Mouse (Mus musculus): ENCODE data around the gene March9. TPM values are rescaled to one million over a fixed set of nuclear protein-coding genes. Genes with fewer than 3 reads are reported as not detected.

March9 gene
- total and polyA plus RNA-seq, 2 experiments from 2014 or later: 9.8 to 84.0 TPM

GRCm38 (mm10) chr10:127043187-127043586 is 16.8 kb downstream of the March9 start:
- TF ChIP-seq CTCF (IDR thresholded peaks at IDR 0.05): no peak
- no peaks in the 10 kb centered on the region for H3K36me3 ChIP-seq (ENCODE audit: insufficient read depth, low read length)
- ATAC-seq (ENCODE audit: low FRiP score) (no peak), DNase-seq (ENCODE audit: low spot score) (no peak)
- no peak overlapping the region for H3K4me2 ChIP-seq (ENCODE audit: low read depth, low read length, poor library complexity, severe bottlenecking)
- WGBS: 51% methylated on average over 6 of the region's 6 CpGs
- peaks cover 11% of the 10 kb centered on the region for H3K27me3 ChIP-seq (ENCODE audit: insufficient read depth, low read length)
- no peaks in the 10 kb centered on the region for H3K9me3 ChIP-seq (ENCODE audit: low read length)
- H3K4me1 ChIP-seq (ENCODE audit: insufficient read depth, low read length): no peaks in the 10 kb centered on the region; the same call in 1 of the 2 replicates
- H3K27ac ChIP-seq (ENCODE audit: low read depth, low read length): no peak overlapping the region
- no peak overlapping the region for H3K9ac ChIP-seq (replicated peaks; ENCODE audit: low read length, poor library complexity, severe bottlenecking)
- H3K4me3 ChIP-seq (ENCODE audit: low read depth, low read length): no peak overlapping the region

- ATAC-seq (ENCODE audit: low FRiP score): no peak
- TF ChIP-seq CTCF (IDR thresholded peaks at IDR 0.05): no peak
These were observed 17.4 kb downstream of the March9 start for GRCm38 (mm10) chr10:127042468-127043115.

GRCm38 (mm10) chr10:127041774-127042338 is 18.1 kb downstream of the March9 start:
- under 1% methylated on average over 44 of the region's 44 CpGs for WGBS
- H3K9me3 ChIP-seq (ENCODE audit: low read length): no peaks in the 10 kb centered on the region
- H3K27me3 ChIP-seq (ENCODE audit: insufficient read depth, low read length): 0 out of 2 replicates have a peak, but pooled peaks cover 4% of the 10 kb centered on the region
- H3K4me2 ChIP-seq (ENCODE audit: low read depth, low read length, poor library complexity, severe bottlenecking): peak overlapping the region; percentile 94
- DNase-seq (ENCODE audit: low spot score): peak; percentile 94
- H3K4me1 ChIP-seq (ENCODE audit: insufficient read depth, low read length): no peaks in the 10 kb centered on the region; the same call in 1 of the 2 replicates
- H3K36me3 ChIP-seq (ENCODE audit: insufficient read depth, low read length): no peaks in the 10 kb centered on the region
- H3K4me3 ChIP-seq (ENCODE audit: low read depth, low read length): peak overlapping the region; percentile 79
- TF ChIP-seq CTCF (IDR thresholded peaks at IDR 0.05): no peak
- peak overlapping the region; percentile 39; the same call in 1 of the 2 replicates for H3K27ac ChIP-seq (ENCODE audit: low read depth, low read length)
- H3K9ac ChIP-seq (replicated peaks; ENCODE audit: low read length, poor library complexity, severe bottlenecking): peak overlapping the region; percentile 71
- ATAC-seq (ENCODE audit: low FRiP score): peak; percentile 80

More at GRCm38 (mm10) chr10:127042468-127043115, 17.4 kb downstream of the March9 start:
- DNase-seq (ENCODE audit: low spot score): no peak
- H3K4me2 ChIP-seq (ENCODE audit: low read depth, low read length, poor library complexity, severe bottlenecking): peak overlapping the region; percentile 94
- H3K4me3 ChIP-seq (ENCODE audit: low read depth, low read length): peak overlapping the region; percentile 79
- H3K4me1 ChIP-seq (ENCODE audit: insufficient read depth, low read length): no peaks in the 10 kb centered on the region; the same call in 1 of the 2 replicates
- H3K36me3 ChIP-seq (ENCODE audit: insufficient read depth, low read length): no peaks in the 10 kb centered on the region
- H3K27ac ChIP-seq (ENCODE audit: low read depth, low read length): no peak overlapping the region
- H3K9ac ChIP-seq (replicated peaks; ENCODE audit: low read length, poor library complexity, severe bottlenecking): 0 out of 2 replicates have a peak overlapping the region, but pooled peaks have one; percentile 71
- WGBS: 18% methylated on average over 5 of the region's 5 CpGs
- H3K9me3 ChIP-seq (ENCODE audit: low read length): no peaks in the 10 kb centered on the region
- peaks cover 5% of the 10 kb centered on the region; the same call in 1 of the 2 replicates for H3K27me3 ChIP-seq (ENCODE audit: insufficient read depth, low read length)

- peak within 1 kb of the TSS; percentile 79 for H3K4me3 ChIP-seq (ENCODE audit: low read depth, low read length)
- TF ChIP-seq CTCF (IDR thresholded peaks at IDR 0.05): no peak
- H3K4me2 ChIP-seq (ENCODE audit: low read depth, low read length, poor library complexity, severe bottlenecking): peak within 1 kb of the TSS; percentile 94
- H3K27me3 ChIP-seq (ENCODE audit: insufficient read depth, low read length): 0 out of 2 replicates have a peak, but pooled peaks cover 4% of the 10 kb centered on the region
- DNase-seq (ENCODE audit: low spot score) (peak; percentile 38), ATAC-seq (ENCODE audit: low FRiP score) (peak; percentile 55)
- WGBS: 0% methylated on average over 18 of the region's 28 CpGs
- H3K4me1 ChIP-seq (ENCODE audit: insufficient read depth, low read length): no peaks in the 10 kb centered on the region; the same call in 1 of the 2 replicates
- no peaks in the 10 kb centered on the region for H3K9me3 ChIP-seq (ENCODE audit: low read length)
- H3K9ac ChIP-seq (replicated peaks; ENCODE audit: low read length, poor library complexity, severe bottlenecking): peak within 1 kb of the TSS; percentile 71
- H3K27ac ChIP-seq (ENCODE audit: low read depth, low read length): peak within 1 kb of the TSS; percentile 39
- no peaks in the 10 kb centered on the region for H3K36me3 ChIP-seq (ENCODE audit: insufficient read depth, low read length)
These were observed 18.7 kb downstream of the March9 start, which contains the start of the genes Mettl1 and Eef1akmt3 for GRCm38 (mm10) chr10:127041274-127041766. Mettl1 (plus strand) TSS chr10:127041414. Eef1akmt3 (minus strand) TSS chr10:127041513.

- WGBS: 1% methylated on average over 20 of the region's 20 CpGs
These were observed 19.3 kb downstream of the March9 start for GRCm38 (mm10) chr10:127040569-127041214.

More at GRCm38 (mm10) chr10:127040569-127041214, 19.3 kb downstream of the March9 start:
- Histone ChIP-seq H3K4me2 (ENCODE audit: low read depth, low read length, poor library complexity, severe bottlenecking) (peak overlapping the region; percentile 94), H3K4me3 (ENCODE audit: low read depth, low read length) (peak overlapping the region; percentile 79), H3K27ac (ENCODE audit: low read depth, low read length) (no peak overlapping the region), H3K36me3 (ENCODE audit: insufficient read depth, low read length) (no peaks in the 10 kb centered on the region), H3K9ac (replicated peaks; ENCODE audit: low read length, poor library complexity, severe bottlenecking) (peak overlapping the region; percentile 71), H3K9me3 (ENCODE audit: low read length) (no peaks in the 10 kb centered on the region), H3K4me1 (ENCODE audit: insufficient read depth, low read length) (no peaks in the 10 kb centered on the region; the same call in 1 of the 2 replicates), H3K27me3 (ENCODE audit: insufficient read depth, low read length) (0 out of 2 replicates have a peak, but pooled peaks cover 4% of the 10 kb centered on the region)
- no peak for TF ChIP-seq CTCF (IDR thresholded peaks at IDR 0.05)
- DNase-seq (ENCODE audit: low spot score) (no peak), ATAC-seq (ENCODE audit: low FRiP score) (peak; percentile 39)

All from midbrain, postnatal 0 days (tissue).